Mouse (Mus musculus) central nervous system, embryonic 18 days (tissue): ENCODE results near the gene Bola3. TPM values are rescaled to one million over a fixed set of nuclear protein-coding genes. Genes with fewer than 3 reads are reported as not detected.

Experiments
- polyA plus RNA-seq: library from polyadenylated mRNA; depleted of rRNA; stranded (reverse); fragments of >200 nt; gene quantifications from 2 replicates; pipeline ENCODE4 v1.2.3, GENCODE M21; 2012; rRNA removed

Bola3 gene
- 20.9 and 27.3 TPM in 2 replicates for polyA plus RNA-seq

GRCm38 (mm10) chr6:83348873-83349272 lies at the start of gene Bola3:
Bola3 (plus strand) TSS chr6:83349147.

GRCm38 (mm10) chr6:83325525-83326393 lies 23.2 kb upstream of the Bola3 start, which contains the start of the genes Mthfd2 and Mob1a:
Mthfd2 (minus strand) TSS chr6:83325908.
Mob1a (plus strand) TSS chr6:83326016.

Other genes with a start within 250 kb of the Bola3 start
- 13.9 TPM in 2 replicates for gene Ccdc142, start 247.5 kb upstream of the Bola3 start, polyA plus RNA-seq
- gene Gm42688, start 247.5 kb upstream of the Bola3 start, polyA plus RNA-seq: 13.6 and 13.9 TPM in 2 replicates
- gene Mrpl53, start 240.1 kb upstream of the Bola3 start, polyA plus RNA-seq: 103 and 111 TPM in 2 replicates
- 45.7 and 48.5 TPM in 2 replicates for gene Mogs, start 233.7 kb upstream of the Bola3 start, polyA plus RNA-seq
- gene Wbp1, start 227.6 kb upstream of the Bola3 start, polyA plus RNA-seq: 152 and 163 TPM in 2 replicates
- 37.3 and 39.4 TPM in 2 replicates for gene Ino80b, start 223.7 kb upstream of the Bola3 start, polyA plus RNA-seq
- 13.7 and 18.2 TPM in 2 replicates for gene Rtkn, start 213.7 kb upstream of the Bola3 start, polyA plus RNA-seq
- gene Wdr54, start 192.8 kb upstream of the Bola3 start, polyA plus RNA-seq: 25.6 and 26.5 TPM in 2 replicates
- gene 1700003E16Rik, start 192.7 kb upstream of the Bola3 start, polyA plus RNA-seq: 8.3 TPM in 2 replicates
- gene Dctn1, start 183.2 kb upstream of the Bola3 start, polyA plus RNA-seq: 230 and 248 TPM in 2 replicates
- gene Slc4a5, start 129.3 kb upstream of the Bola3 start, polyA plus RNA-seq: 0.41 and 1.3 TPM in 2 replicates
- gene Mthfd2, start 23.2 kb upstream of the Bola3 start, polyA plus RNA-seq: 17.9 and 20.7 TPM in 2 replicates
- gene Mob1a, start 23.1 kb upstream of the Bola3 start, polyA plus RNA-seq: 21.3 and 21.8 TPM in 2 replicates
- 17.1 and 19.3 TPM in 2 replicates for gene Tet3, start 109.9 kb downstream of the Bola3 start, polyA plus RNA-seq
- 79.5 and 87.3 TPM in 2 replicates for gene Dguok, start 157.8 kb downstream of the Bola3 start, polyA plus RNA-seq
- 2.1 and 4.7 TPM in 2 replicates for gene Actg2, start 187.1 kb downstream of the Bola3 start, polyA plus RNA-seq
- gene Stambp, start 223.6 kb downstream of the Bola3 start, polyA plus RNA-seq: 45.8 and 47.2 TPM in 2 replicates